Mouse (Mus musculus): ENCODE measurements at regions not wholly inside any gene's neighbourhood (a gene's known extent, or its start where the extent isn't known, plus 50 kb on each side); places are given as distances from the start of the nearest gene placed in this dataset.

DNA sequence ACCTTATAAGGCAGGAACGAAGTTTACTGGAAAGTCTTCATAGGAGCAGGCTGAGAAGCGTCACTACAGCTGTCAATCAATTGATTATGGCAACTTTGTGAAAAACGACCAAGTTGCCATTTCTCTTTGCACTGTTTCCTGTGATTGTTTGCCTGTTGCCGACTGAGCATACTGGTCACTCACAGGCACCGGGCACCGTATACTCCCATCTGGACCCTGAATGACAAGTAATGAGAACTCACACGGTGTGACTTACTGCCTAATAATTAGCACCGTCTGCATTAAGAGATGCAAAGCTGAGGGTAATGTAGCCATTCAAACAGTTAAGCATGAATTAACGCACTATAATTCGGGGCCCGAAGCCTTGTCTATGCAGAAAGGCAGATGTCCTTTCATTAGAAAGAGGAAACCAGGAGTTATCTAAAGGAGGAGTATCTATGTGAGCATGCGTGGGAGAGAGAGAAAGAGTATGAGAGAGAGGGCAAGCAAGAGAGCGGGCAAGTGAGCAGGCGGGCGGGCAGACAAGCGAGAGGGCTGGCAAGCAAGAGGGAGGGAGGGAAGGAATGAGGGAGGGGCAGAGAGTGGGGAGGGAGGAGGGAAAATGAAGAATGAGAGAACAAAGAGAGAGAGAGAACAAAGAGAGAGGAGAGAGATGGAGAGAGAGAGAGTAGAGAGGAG is 231.4 kb upstream of the Arid2 start:
- TF ChIP-seq CTCF (IDR thresholded peaks at IDR 0.05; ENCODE audit: insufficient read depth, low read depth, low read length) (no peak), POLR2A (IDR thresholded peaks at IDR 0.05; ENCODE audit: insufficient read depth, low read depth, low read length) (no peak)

Data from olfactory bulb, adult 2 months (tissue).